Mouse (Mus musculus) thymus, postnatal 4 days (tissue): ENCODE data around the gene Sema3b.
"Not testable (repeated sequence)": the region's sequence is repeated elsewhere in the genome, so short reads cannot be mapped to it uniquely, and the experiment has no call there.

Experiments
- DNase-seq: peaks from one replicate; pipeline ENCODE4 v3.0.0; 2021

Sema3b gene

DNA sequence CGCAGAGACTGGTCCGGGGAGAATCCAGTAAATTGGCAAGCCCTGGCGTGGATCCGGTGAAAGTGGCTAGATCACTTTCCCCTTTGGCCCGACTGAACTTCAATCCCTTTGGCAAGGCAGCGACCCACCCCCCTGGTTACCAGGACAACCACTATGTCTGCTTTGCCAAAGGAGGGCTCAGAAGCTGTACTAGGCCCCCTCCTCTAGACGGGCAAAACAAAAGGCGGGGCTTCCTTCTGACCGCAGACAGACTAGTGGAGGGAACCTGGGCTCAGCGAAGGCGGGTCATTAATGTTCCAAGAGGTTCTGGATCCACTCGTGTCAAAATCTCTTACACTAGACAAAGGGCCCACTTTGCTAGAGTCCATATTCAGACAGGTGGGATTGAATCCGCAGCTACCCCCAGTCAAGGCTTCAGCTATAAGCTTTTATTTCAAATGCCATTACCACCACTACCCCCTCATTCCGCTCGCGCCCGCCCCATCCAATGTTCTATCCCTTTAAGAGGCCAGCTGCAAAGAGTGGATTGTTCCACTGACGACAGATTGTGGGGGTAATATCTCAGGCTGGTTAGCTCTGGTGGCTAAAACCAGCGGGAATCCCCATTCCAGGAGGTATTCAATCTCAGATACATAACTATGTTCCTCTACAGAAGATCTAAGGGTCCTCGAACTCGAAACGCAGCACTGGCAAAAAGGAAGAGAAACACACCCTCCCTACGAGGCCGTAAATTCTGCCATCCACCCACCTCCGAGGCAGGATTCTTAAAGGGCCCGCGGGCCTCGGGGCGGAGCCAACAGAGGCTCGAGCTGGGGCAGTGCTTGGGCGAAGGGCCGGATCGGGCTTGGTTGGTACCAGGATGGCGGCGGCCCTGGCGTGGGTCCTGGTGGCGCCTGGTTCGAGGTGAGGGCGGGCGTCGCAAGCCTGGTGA, 40.4 kb downstream of the Sema3b start:
- DNase-seq: peak; percentile 83

DNA sequence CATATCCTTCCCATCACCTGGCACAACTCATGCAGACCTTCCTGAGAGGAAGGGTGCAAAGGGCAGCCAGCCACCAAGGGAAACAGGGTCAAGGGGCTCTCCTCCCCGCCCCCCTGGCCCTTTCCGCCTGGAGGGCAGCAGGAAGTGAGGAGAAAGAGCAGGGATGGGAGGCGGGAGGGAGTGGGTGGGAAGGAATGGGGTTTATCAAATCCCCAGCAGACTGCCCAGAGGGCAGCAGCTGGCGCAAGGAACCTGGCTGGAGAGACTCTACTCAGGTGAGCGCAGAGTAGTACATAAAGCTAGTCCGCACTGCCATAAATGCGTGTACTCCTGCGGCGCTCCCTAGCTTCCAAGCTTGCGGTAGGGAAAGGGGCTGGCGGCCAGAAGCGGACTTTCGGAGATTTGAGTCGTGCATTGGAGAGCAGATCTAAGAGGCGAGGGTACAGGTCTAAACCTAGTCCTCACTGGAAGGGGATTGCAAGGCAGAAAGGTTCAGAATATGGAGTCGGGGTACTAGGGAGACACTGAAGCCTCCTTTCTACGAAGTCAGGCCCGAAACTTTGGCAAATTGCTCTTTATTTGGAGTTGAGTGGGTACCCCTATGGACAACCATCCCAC, 41.2 kb downstream of the Sema3b start, which contains the start of gene Hyal2:
Gene Hyal2 (plus strand): TSS at position 244 of the 618 bp plus-strand sequence.
- DNase-seq: no peak

DNA sequence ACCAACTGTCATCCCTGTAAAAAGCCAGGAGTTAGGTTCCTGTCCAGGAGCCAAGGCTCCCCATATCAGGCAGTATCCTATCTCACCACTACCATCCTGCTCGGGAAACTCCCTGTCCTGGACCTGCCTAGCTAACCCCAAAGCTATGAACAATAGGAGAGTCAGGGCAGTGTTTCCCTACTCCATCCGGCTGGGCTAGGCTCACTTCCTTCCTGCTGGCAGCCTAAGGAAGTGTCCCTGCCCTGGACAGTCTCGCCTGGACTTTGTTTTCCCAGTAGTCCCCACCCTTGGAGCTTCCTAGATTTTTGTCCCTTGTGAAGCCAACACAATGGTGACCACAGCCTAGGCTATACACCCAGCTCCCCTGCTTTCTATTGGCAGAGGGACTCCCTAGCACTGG, 42.2 kb downstream of the Sema3b start:
- no peak for DNase-seq

DNA sequence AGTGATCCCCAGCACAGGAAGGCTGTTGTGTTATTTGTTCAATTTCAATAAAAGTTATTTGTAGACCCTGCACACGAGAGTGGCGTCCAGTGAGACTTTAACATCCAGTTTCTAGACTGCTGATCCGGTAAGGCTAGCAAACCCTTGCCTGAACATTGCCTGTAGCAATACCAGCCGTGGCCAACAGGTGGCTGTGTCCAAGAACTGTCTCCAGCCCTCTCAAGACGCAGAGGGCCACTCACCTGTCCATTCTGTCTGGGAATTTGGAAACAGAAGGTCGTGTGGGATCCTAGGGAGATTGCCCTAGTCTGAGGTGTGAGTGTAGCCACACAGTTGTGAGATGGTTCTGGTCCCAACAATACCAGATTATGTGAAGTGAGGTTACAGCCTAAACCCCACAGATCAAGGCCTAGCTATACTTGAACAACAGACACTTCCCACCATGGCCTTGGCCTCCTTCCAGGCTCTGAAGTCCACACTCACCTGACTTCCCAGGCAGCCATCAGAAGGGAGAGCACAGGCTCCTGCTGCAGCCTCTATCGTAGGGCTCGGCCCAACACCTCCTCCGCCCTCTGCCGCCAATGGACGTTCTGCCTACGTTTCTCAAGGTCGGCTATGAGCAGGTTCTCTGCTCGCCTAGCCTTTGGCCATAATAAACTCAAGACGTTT, 42.9 kb downstream of the Sema3b start:
- DNase-seq: peak; percentile 92

DNA sequence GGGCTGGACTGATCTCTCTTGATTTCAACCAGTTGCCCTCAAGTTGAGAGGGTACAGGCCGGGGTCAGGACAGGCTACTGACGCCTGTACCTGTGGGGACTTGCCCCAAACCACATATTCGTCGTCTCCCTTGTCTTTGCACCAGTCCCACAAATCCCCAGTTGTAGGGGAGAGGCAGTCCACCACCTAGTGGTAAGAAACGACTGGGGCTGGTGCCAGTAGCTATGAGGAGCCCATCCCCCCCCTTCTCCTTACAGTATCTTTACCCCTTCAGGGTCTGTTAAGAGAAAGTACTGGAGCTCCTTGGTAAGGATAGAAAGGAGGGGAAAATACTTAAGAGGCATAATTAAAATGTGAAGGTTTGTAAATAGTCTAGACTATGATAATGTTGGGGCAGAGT, 43.5 kb downstream of the Sema3b start:
- DNase-seq: not testable (repeated sequence)

DNA sequence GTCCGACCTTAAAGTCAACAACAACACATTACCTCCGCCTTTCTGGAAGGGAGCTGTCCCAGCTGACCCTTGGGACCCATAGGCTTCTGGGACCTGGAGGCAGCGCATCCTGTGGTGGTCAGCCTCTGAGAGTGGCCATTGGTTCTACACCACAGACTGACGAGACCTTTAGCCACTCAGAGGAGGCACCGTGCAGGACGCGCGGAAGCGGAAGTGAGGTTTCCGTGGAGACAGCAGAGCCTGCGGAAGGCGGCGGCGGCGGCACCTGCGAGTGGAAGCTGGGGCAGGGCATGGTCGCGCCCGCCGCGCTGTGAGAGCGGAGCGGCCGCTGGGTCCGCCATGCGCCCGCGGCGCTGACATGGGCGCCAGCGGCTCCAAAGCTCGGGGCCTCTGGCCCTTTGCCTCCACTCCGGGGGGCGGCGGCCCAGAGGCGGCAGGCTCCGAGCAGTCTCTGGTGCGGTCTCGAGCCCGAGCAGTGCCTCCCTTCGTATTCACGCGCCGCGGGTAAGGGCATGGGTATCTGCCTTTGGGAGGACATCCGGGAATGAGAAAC, 45.9 kb downstream of the Sema3b start, which contains the start of gene Tusc2:
Gene Tusc2 (plus strand): TSS at position 227 of the 553 bp plus-strand sequence.
- peak; percentile 94 for DNase-seq

DNA sequence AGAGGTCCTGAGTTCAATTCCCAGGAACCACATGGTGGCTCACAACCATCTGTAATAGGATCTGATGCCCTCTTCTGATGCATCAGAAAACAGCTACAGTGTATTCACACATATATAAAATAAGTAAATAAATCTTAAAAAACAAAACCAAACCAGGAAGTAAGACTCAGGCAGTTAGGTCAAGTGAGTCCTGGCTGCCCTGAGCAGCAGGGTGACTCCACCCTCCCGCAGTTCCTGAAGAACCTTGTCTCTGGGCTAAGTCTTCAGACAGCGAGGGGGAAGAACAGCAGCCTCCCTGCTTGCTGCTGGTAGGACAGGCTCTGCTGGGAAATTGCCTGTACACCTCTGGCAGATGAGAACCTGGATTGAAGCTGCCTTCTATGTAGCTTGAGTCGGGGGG, 52.7 kb downstream of the Sema3b start:
- DNase-seq: no peak

DNA sequence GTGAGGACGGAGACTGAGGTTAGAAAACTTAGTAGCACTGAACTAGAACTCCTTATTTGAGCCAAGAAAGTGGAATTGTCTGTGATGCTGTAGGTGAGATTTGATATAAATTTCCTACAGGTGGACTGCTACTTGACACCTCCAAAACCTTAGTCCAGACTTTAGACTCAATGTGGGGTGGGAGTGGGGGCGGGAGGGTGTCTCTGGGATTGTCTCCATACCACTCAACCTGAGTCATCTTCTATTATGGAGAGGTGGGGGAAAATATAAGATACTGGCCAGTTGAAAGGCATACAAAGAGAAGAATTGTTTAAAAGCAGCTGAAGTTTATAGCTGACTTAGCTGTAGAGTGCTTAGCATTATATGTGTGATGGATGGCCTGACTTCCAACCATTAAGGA, 53.3 kb downstream of the Sema3b start:
- no peak for DNase-seq

DNA sequence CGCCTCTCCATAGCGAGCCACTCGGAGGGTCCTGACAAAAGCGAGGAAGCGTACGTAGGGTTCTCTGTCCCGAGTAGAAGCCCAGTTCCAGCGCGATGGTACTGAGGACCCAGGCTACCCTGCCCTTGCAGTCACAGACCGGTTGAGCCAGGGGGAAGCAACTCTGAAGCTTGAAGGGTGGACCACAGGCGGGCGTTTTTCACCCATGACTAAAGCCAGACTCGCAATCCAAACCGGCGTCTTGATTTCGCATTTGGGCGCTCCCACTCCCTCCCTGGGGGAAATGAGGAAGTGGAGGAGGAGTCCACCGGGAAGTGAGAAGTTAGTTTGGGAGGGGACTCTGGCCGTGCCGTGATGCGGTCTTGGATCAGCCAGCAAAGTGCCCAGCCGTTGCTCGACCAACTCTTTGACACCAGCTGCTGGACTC, 54.0 kb downstream of the Sema3b start:
- DNase-seq: no peak

DNA sequence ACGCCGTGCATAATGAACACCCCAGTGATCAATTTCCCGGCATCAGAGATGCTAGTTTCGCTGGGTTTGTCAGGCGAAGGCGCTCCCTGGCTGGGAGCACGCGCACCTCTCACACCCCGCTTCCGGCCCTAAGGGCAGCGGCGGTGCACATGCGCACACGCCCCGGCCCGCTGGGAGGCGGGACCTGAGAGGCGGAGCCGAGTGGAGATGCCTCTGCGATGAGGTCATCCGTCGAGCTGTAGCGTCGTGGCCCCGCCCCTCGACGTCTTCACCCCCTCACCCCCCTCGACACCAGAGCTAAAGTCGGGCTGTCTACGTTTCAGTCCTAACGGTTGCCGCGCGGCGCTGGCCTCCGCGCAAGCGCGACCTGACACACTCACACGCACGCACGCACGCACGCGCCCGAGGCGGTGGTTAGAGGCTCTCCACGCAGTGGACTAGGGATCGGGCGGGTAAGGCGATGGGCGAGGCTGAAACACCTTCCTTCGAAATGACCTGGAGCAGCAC, 54.7 kb downstream of the Sema3b start:
- DNase-seq: peak; percentile 97

DNA sequence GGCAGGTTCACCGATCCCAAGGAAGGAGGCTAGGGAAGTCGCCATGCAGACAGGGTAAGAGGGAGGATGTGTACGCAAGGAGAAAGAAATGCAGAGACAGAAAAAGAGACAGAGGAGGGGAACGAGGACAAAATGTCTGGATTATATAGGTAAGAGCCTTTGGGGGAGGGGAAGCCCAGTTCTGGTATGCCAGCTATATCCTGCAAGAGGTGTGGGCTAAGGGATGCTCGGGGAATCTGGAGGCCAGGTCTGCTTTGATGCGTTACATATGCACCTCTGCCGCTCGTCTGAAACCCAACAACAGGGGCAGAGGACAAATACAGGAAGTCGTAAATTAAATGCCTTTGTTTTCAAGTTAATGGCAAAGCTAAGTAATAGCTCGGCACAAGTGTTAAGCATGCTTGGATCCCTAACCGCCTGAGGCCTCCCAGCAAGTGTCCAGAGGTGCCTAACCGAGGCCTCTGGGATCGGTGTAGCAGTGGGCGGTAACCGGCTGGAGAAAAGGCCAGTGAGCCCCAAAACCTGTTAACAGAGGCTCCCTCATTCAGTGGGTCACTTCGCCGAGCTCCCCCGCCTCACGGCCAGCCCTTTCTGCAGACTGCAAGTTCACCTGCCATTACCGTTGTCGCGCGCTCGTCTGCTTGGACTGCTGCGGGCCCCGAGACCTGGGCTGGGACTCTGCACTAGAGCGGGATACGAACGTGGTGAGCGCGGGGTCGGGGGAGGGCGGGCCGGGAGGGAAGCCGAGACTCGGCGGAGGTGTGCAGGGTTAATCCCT, 55.3 kb downstream of the Sema3b start:
- DNase-seq: peak; percentile 73

DNA sequence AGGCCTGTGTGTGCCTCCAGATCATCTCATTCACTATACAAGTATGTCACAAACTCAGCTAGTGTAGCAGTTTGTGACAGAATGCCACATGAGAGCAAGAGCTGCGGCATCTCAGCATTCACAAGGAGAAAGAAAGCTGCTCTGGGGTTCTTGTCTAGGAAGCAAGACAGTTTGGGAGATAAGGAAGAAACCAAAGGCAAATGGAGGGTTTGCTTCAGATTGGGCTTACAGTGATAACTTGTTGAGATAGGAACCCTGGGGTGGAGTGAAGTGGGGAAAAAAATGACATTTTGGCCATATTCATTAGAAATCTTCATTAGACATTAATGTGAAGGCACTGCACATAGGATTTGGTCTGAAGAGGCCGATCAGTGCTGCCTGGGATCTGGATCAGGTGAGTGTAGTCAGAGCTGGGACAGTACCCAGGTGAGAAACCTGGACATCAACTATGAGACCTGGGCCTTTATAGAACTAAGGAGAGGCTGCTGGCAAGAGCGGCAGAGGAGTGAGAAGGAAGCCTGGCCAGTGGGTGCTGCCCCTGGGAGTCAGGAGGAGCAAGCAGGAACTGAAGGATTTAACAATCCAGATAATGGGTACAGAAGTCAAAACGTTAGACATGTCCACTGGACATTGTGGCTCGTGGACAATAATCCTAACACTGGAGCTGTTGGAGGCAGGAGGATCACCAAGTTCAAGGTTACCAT, 56.2 kb downstream of the Sema3b start:
- DNase-seq: no peak

DNA sequence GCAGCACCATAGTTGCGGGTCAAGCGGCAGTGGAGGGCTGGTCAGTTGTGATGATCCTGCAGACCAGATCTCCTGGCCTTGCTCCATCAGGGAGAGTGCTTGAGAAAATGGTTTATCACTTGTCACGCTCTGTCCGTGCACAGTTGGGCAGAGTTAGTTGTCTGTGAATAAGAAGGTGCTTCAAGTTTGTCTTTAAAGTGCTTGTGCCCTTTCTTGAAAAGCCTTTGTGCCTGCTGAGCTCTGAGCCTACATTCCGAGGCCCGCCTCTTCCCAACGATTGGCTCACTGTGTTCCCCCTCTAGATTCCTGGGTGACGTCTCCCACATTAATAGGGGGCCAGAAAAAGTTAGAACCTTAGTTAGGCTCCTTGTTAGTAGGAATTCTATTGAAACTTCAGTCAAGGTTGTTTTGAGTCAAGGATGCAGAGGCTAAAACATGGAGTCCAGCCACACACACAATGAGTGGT, 57.1 kb downstream of the Sema3b start:
- no peak for DNase-seq

DNA sequence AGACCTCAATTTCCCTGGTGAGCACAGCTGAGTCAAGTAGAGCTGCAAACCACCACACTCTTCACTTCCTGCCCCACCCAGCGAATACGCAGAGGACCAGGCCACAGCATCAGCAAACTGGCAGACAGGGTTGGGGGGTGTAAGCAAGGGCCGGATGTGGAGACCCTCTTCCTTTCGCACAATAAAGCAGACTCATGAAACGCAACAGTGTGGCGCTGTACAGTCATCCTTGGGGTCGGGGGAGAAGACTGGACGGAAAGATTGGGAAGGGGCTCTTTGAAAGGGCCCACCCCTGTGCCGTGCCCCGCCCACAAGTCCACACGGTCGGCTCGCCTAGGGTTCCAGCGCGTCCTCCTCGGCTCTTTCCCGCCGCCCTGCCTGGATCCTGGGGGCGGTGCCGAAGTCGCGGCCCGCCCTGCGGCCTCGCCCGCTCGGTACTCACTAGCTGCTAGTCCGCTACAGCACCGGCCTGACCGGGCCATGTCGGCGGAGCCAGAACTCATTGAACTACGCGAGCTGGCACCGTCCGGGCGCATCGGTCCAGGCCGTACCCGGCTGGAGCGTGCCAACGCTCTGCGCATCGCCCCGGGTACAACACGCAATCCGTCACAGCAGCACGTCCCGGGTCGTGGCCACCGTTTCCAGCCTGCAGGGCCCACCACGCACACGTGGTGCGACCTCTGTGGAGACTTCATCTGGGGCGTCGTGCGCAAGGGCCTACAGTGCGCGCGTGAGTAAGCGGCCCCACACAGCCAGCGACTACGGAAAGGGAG, 57.7 kb downstream of the Sema3b start, which contains the start of gene Rassf1:
Gene Rassf1 (plus strand): TSS at position 439 of the 773 bp plus-strand sequence.
- peak; percentile 76 for DNase-seq

DNA sequence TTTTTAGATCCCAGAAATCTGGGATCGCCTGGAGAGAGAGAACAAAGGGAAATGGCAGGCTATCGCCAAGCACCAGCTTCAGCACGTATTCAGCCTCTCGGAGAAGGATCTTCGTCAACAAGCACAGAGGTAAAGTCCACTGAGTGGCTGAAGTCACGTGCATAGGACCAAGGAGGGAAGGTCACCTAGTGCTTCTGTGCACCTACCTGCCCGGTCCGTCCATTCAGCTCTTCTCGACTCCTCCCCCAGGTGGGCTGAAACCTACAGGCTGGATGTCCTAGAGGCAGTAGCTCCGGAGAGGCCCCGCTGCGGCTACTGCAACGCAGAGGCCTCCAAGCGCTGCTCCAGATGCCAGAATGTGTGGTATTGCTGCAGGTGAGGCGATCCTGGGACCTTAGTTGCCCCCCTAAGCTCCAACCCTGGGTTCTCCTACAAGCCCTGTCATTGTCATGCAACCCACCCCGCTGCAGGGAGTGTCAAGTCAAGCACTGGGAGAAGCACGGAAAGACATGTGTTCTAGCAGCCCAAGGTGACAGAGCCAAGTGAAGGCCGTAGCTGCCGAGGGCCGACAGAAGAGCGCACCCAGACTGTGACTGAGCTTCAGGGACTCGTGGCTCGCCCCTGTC, 58.4 kb downstream of the Sema3b start:
- no peak for DNase-seq

DNA sequence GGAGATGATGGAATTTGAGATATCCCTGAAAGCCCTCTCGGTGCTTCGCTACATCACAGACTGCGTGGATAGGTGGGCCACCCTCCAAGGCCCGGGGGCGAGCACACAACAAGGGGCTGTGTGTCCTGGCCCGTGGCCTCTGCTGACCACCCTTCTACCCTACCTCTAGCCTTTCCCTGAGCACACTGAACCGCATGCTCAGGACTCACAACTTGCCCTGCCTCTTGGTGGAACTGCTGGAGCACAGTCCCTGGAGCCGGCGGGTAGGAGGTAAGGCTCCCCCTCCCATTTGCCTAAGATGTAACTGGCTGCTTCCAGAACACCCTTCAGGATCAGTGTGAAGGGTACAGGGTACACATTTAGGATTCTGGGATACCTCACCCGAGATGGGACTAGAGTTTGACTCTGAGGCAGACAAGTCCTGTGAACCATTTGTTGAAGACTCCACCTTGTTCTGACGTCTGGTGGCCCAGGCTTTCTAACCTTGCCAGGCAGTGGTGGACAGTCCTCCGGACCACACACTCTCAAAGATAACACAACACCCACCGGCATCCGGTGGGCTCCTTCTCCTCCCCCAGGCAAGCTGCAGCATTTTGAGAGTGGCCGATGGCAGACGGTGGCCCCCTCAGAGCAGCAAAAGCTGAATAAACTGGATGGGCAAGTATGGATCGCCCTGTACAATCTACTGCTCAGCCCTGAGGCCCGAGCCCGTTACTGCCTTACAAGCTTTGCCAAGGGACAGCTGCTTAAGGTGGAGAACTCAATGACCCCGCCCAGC, 59.5 kb downstream of the Sema3b start:
- no peak for DNase-seq

DNA sequence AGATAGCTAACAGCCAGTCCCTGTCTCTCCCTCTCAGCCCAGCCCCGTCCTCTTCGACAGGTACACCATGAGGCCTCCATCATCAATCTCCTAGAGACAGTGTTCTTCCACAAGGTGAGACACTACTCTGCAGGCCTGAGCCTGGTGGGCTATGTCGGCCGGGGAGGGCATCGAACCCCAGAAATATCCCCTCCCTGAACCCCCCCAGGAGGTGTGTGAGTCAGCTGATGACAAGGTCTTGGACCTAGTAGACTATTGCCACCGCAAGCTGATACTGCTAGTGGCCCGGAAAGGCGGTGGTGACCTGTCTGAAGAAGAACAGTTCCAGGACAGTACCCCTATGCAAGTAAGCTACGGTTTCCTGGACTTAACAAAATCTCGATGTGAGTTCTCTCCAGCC, 60.2 kb downstream of the Sema3b start:
- DNase-seq: no peak

DNA sequence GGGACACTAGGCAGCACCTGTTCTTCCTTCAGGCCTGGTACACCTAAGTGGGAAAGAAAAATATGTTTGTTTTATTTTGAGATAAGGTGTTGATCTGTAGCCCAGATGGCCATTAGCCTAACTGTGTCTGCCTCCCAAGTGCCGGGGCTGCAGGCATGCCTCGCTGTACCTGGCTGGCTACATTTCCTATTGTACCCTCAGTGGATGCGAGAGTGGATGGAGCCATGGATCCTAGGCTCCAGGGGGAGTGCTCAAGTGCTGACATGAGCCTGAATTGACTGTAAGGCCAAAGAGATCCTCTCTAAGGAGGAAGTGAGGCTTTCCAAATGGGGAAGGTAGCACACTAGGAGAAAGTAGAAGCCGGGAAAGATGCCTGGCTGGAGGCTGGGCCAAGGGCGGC, 61.1 kb downstream of the Sema3b start:
- DNase-seq: no peak
